Mouse (Mus musculus) kidney, postnatal 0 days (tissue): Measurements from ENCODE around the gene Cisd3. TPM values are rescaled to one million over a fixed set of nuclear protein-coding genes. Genes with fewer than 3 reads are reported as not detected.

Source experiments
- ATAC-seq: fragments of 200-750 bp; cut with Nextera tagmentation; replicated peaks from 2 replicates; pipeline ENCODE4 v1.8.0; 2017; ENCODE audit warnings: low read depth, moderate number of reproducible peaks, moderate TSS enrichment, moderate library complexity; ENCODE audit not compliant: low FRiP score
- DNase-seq: peaks from one replicate; pipeline ENCODE4 v3.0.0-alpha.2; 2016; ENCODE audit warnings: low spot score
- H3K27ac ChIP-seq: fragments of 300-500 bp; sonication (generic); 2 replicates; pipeline ENCODE4 v1.5.1; 2014; ENCODE audit warnings: mild to moderate bottlenecking
- H3K27me3 ChIP-seq: fragments of 300-500 bp; sonication (generic); 2 replicates; pipeline ENCODE4 v1.6.1; 2014; ENCODE audit warnings: low read length, mixed read lengths; ENCODE audit not compliant: insufficient read depth
- H3K36me3 ChIP-seq: fragments of 300-500 bp; sonication (generic); 2 replicates; pipeline ENCODE4 v1.6.1; 2014; ENCODE audit warnings: low read length, mixed read lengths; ENCODE audit not compliant: insufficient read depth
- H3K4me1 ChIP-seq: fragments of 300-500 bp; sonication (generic); replicated peaks from 2 replicates; pipeline ENCODE4 v1.6.1; 2014; ENCODE audit warnings: antibody characterized with exemption, low read length, mixed read lengths; ENCODE audit not compliant: insufficient read depth
- H3K4me2 ChIP-seq: fragments of 300-500 bp; sonication (generic); 2 replicates; pipeline ENCODE4 v1.6.1; 2014; ENCODE audit warnings: mild to moderate bottlenecking, low read length, moderate library complexity, mixed read lengths
- H3K4me3 ChIP-seq: fragments of 300-500 bp; sonication (generic); replicated peaks from 2 replicates; pipeline ENCODE4 v1.5.1; 2014; ENCODE audit warnings: low read depth, low read length
- H3K9ac ChIP-seq: fragments of 300-500 bp; sonication (generic); 2 replicates; pipeline ENCODE4 v1.6.1; 2014; ENCODE audit warnings: low read depth, low read length
- H3K9me3 ChIP-seq: fragments of 300-500 bp; sonication (generic); replicated peaks from 2 replicates; pipeline ENCODE4 v1.6.1; 2016; ENCODE audit warnings: low read length, inconsistent platforms, mixed read lengths
- CTCF ChIP-seq: IDR thresholded peaks from 2 replicates; pipeline ENCODE4 v1.5.1; 2016; ENCODE audit warnings: antibody characterized with exemption, low read depth, mild to moderate bottlenecking, moderate library complexity
- WGBS: fragments of 180-500 bp; shearing (Covaris S2); extraction: QIAGEN DNeasy Blood & Tissue Kit; methylation state at CpG from one replicate; pipeline ENCODE4 v1.1.7; 2014; 5-methylcytosine and 5-hydroxymethylcytosine counted together
- polyA plus RNA-seq: library from polyadenylated mRNA; unstranded; fragments of >200 nt; fragmentation: Nextera tagmentation; extraction: Ambion mirVana; gene quantifications from 2 replicates; pipeline ENCODE4 v1.2.1, GENCODE M21; 2015

Gene Cisd3
- polyA plus RNA-seq, 1 experiment from 2014 or later = 69.2 TPM

- Histone ChIP-seq H3K9me3 (no peaks in the 10 kb centered on the region), H3K4me1 (peaks cover 19% of the 10 kb centered on the region), H3K4me2 (no peak overlapping the region), H3K4me3 (no peak overlapping the region), H3K27me3 (no peaks in the 10 kb centered on the region), H3K9ac (no peak overlapping the region), H3K27ac (no peak overlapping the region), H3K36me3 (peaks cover 28% of the 10 kb centered on the region)
- TF ChIP-seq CTCF = peak; percentile 56
- WGBS = 93% methylated on average over 7 of the region's 7 CpGs
- DNase-seq = no peak
- no peak for ATAC-seq
Observed at GRCm38 (mm10) chr11:97666221-97666620, 19.4 kb upstream of the Cisd3 start.

- 93% methylated on average over 15 of the region's 15 CpGs for WGBS
- Histone ChIP-seq H3K9ac (no peak overlapping the region), H3K36me3 (peaks cover 34% of the 10 kb centered on the region)
Observed at GRCm38 (mm10) chr11:97666794-97667193, 18.8 kb upstream of the Cisd3 start.

GRCm38 (mm10) chr11:97668160-97668559 lies 17.5 kb upstream of the Cisd3 start:
- 85% methylated on average over 7 of the region's 7 CpGs for WGBS

More at GRCm38 (mm10) chr11:97666794-97667193, 18.8 kb upstream of the Cisd3 start:
- no peak for DNase-seq
- no peak for TF ChIP-seq CTCF
- H3K27ac ChIP-seq = no peak overlapping the region
- peaks cover 14% of the 10 kb centered on the region for H3K4me1 ChIP-seq
- ATAC-seq = no peak
- no peaks in the 10 kb centered on the region for H3K27me3 ChIP-seq
- no peak overlapping the region for H3K4me3 ChIP-seq
- no peaks in the 10 kb centered on the region for H3K9me3 ChIP-seq
- no peak overlapping the region for H3K4me2 ChIP-seq

GRCm38 (mm10) chr11:97669268-97669667 lies 16.4 kb upstream of the Cisd3 start:
- peaks cover 8% of the 10 kb centered on the region; the same call in 1 of the 2 replicates for H3K4me1 ChIP-seq
- peak overlapping the region; percentile 64 for H3K27ac ChIP-seq
- no peak for TF ChIP-seq CTCF
- H3K4me2 ChIP-seq = peak overlapping the region; percentile 7; the same call in 1 of the 2 replicates
- peak; percentile 59 for DNase-seq
- no peak overlapping the region for H3K4me3 ChIP-seq
- ATAC-seq = no peak
- no peaks in the 10 kb centered on the region for H3K9me3 ChIP-seq
- peaks cover 58% of the 10 kb centered on the region for H3K36me3 ChIP-seq
- H3K9ac ChIP-seq = no peak overlapping the region
- WGBS = 43% methylated on average over 13 of the region's 15 CpGs
- no peaks in the 10 kb centered on the region for H3K27me3 ChIP-seq

More at GRCm38 (mm10) chr11:97668160-97668559, 17.5 kb upstream of the Cisd3 start:
- Histone ChIP-seq H3K4me1 (peaks cover 8% of the 10 kb centered on the region; the same call in 1 of the 2 replicates), H3K27ac (no peak overlapping the region), H3K27me3 (no peaks in the 10 kb centered on the region), H3K36me3 (peaks cover 47% of the 10 kb centered on the region), H3K9ac (no peak overlapping the region), H3K4me2 (no peak overlapping the region), H3K4me3 (no peak overlapping the region), H3K9me3 (no peaks in the 10 kb centered on the region)
- ATAC-seq (no peak), DNase-seq (no peak)
- no peak for TF ChIP-seq CTCF

- Histone ChIP-seq H3K4me1 (peaks cover 8% of the 10 kb centered on the region; the same call in 1 of the 2 replicates), H3K36me3 (peaks cover 64% of the 10 kb centered on the region), H3K27me3 (no peaks in the 10 kb centered on the region), H3K27ac (peak overlapping the region; percentile 64), H3K4me3 (no peak overlapping the region), H3K9me3 (no peaks in the 10 kb centered on the region), H3K9ac (no peak overlapping the region), H3K4me2 (peak overlapping the region; percentile 7; the same call in 1 of the 2 replicates)
- no peak for TF ChIP-seq CTCF
- 14% methylated on average over 6 of the region's 6 CpGs for WGBS
- peak; percentile 38; the same call in 1 of the 2 replicates for ATAC-seq
- DNase-seq = peak; percentile 74
Observed at GRCm38 (mm10) chr11:97669829-97670228, 15.8 kb upstream of the Cisd3 start.

- H3K4me2 ChIP-seq = no peak overlapping the region
- H3K9ac ChIP-seq = no peak overlapping the region
- no peak overlapping the region for H3K4me3 ChIP-seq
- no peaks in the 10 kb centered on the region for H3K27me3 ChIP-seq
- peaks cover 8% of the 10 kb centered on the region; the same call in 1 of the 2 replicates for H3K4me1 ChIP-seq
- ATAC-seq = no peak
- peak; percentile 21; the same call in 1 of the 2 replicates for TF ChIP-seq CTCF
- H3K27ac ChIP-seq = no peak overlapping the region; the same call in none of the 2 replicates
- no peaks in the 10 kb centered on the region for H3K9me3 ChIP-seq
- DNase-seq = no peak
- WGBS = 68% methylated on average over 13 of the region's 13 CpGs
- H3K36me3 ChIP-seq = peaks cover 67% of the 10 kb centered on the region
Observed at GRCm38 (mm10) chr11:97670234-97671176, 15.1 kb upstream of the Cisd3 start.
